Mouse (Mus musculus) layer of hippocampus, adult 9-10 months (tissue): ENCODE measurements around the gene Olfr1457.

Experiments used
- DNase-seq: peaks from one replicate; pipeline ENCODE4 v3.0.0; 2022; ENCODE audit warnings: low spot score

The Olfr1457 gene

DNA sequence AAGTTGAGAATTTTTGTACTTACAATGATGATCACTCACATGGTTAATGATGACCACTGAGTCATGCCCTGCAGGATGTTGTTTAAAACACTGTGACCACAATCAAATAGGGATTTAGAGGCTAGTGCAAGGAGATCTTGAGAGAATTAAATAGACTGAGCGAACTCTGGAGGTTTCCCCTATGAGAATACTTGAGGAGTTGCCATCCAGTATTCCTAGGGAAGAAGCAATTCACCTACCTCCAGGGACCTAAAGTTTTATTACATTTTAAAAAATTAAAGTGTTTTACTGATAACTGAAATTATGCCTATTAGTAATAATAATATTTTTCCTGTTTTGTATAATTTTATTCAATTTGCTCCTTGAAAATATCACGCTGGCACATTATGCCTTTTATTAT, at the start of gene Olfr1457:
Gene Olfr1457 (minus strand): TSS at position 101 of the 400 bp plus-strand sequence.
- DNase-seq = no peak

- no peak for DNase-seq
Observed at GRCm38 (mm10) chr19:13106675-13107074, 9.0 kb upstream of the Olfr1457 start, which contains the start of gene Olfr1458. Olfr1458 (minus strand) TSS chr19:13106775.

DNA sequence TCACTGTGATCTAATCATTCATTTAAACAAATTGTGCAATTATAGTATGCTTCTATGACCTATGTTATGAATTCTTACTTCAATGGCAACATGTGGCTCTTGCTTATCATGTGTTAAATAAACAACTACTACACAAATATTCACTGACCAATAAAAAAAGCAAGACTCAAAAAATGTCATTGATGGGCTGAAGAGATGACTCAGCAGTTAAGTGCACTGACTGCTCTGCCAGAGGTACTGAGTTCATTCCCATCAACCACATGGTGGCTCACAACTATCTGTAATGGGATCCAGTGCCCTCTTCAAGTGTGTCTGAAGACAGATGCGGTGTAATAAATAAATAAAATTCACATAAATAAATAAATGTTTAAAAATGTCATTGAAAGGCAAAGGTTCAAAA, 3.8 kb downstream of the Olfr1457 start:
- no peak for DNase-seq

DNA sequence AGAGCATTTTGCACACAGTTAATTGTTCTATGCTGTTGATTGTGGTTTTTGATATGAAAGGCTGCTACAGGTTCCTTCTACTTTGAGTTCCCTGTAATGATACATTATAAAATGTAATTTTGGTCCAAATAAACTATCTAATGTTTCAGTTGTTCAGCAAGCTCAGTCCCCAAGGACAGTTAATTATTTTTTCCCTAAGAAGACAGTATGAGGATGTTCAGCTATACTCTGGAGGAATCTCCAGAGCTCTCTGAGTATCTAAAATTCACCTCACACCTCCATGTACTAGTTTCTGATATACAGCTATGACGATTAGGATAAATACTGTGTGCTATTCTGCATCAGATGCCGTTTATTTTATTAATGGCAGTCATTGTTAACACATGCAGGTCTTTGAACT, 37.4 kb downstream of the Olfr1457 start, which contains the start of gene Olfr1454:
Gene Olfr1454 (plus strand): TSS at position 301 of the 400 bp plus-strand sequence.
- no peak for DNase-seq
